Mouse (Mus musculus) left cerebral cortex, postnatal 10 days (tissue): ENCODE data around the gene Med18. TPM values are rescaled to one million over a fixed set of nuclear protein-coding genes. Genes with fewer than 3 reads are reported as not detected.
"Not testable (repeated sequence)": the region's sequence is repeated elsewhere in the genome, so short reads cannot be mapped to it uniquely, and the experiment has no call there.

Source experiments
- DNase-seq, 2 experiments: peaks; one replicate each; pipeline ENCODE4 v3.0.0; 2021 to 2022; ENCODE audit warnings: low spot score in 2 of 2, mixed read lengths in 1 of 2; ENCODE audit errors: extremely low spot score in 1 of 2
- intact Hi-C: fragments of 180-260 bp; cut with DNase I; formaldehyde crosslinking; loops from one replicate; pipeline ENCODE4 v1.15.1; 2025
- total RNA-seq, 2 experiments: library from RNA; stranded (reverse); gene quantifications; 2 replicates each; pipeline ENCODE4 v1.2.3; 2021

The Med18 gene
- total RNA-seq, 2 experiments from 2014 or later: 7.8 to 10.1 TPM

GRCm38 (mm10) chr4:132432717-132433372 is 30.9 kb downstream of the Med18 start:
- DNase-seq: no peak
- intact Hi-C loops: no loop called here

GRCm38 (mm10) chr4:132428022-132428542 is 35.6 kb downstream of the Med18 start:
- intact Hi-C loops: no loop called here
- no peak for DNase-seq

GRCm38 (mm10) chr4:132427493-132427892 is 36.2 kb downstream of the Med18 start:
- DNase-seq: no peak
- intact Hi-C loops: no loop called here

- intact Hi-C loops: no loop called here
Measured at GRCm38 (mm10) chr4:132426021-132426420, 37.7 kb downstream of the Med18 start.

GRCm38 (mm10) chr4:132424765-132425164 is 39.0 kb downstream of the Med18 start:
- DNase-seq: no peak
- intact Hi-C loops: loop anchor here (5.0 kb wide), 1 partner anchor 88 kb away; the partner anchor contains the start of gene Sesn2

More at GRCm38 (mm10) chr4:132426021-132426420, 37.7 kb downstream of the Med18 start:
- no peak for DNase-seq

- intact Hi-C loops: loop anchor here (5.0 kb wide), 1 partner anchor 90 kb away; the partner anchor contains the start of gene Sesn2
- peak; percentile 90 to 99 for DNase-seq
Measured at GRCm38 (mm10) chr4:132421923-132422782, 41.6 kb downstream of the Med18 start, which contains the start of gene Phactr4. Gene Phactr4, minus strand, starts transcription at chr4:132422489.

- intact Hi-C loops: loop anchor here (5.0 kb wide), 1 partner anchor 91 kb away; the partner anchor contains the start of gene Sesn2
- DNase-seq: no peak
Measured at GRCm38 (mm10) chr4:132421556-132421922, 42.2 kb downstream of the Med18 start.

- DNase-seq: no peak
- intact Hi-C loops: loop anchor here (5.0 kb wide), 1 partner anchor 92 kb away; the partner anchor contains the start of gene Sesn2
Measured at GRCm38 (mm10) chr4:132420471-132420870, 43.2 kb downstream of the Med18 start.

- intact Hi-C loops: loop anchor here (10.0 kb wide), 1 partner anchor 141 kb away; the partner anchor contains the start of gene Taf12
- no peak for DNase-seq
Measured at GRCm38 (mm10) chr4:132415966-132416365, 47.8 kb downstream of the Med18 start.

- not testable (repeated sequence) for DNase-seq
- intact Hi-C loops: loop anchor here (10.0 kb wide), 1 partner anchor 138 kb away; the partner anchor contains the start of gene Taf12
Measured at GRCm38 (mm10) chr4:132413257-132413656, 50.5 kb downstream of the Med18 start.

- intact Hi-C loops: loop anchor here (10.0 kb wide), 1 partner anchor 137 kb away; the partner anchor contains the start of gene Taf12
- peak in 1 of 2 experiments; percentile 41 for DNase-seq
Measured at GRCm38 (mm10) chr4:132411322-132412094, 52.2 kb downstream of the Med18 start.

- intact Hi-C loops: loop anchor here (10.0 kb wide), 1 partner anchor 135 kb away; the partner anchor contains the start of gene Taf12
- no peak for DNase-seq
Measured at GRCm38 (mm10) chr4:132409587-132410229, 54.0 kb downstream of the Med18 start.

Other genes with a start within 250 kb of the Med18 start
- gene Gmeb1, start 202.3 kb downstream of the Med18 start, total RNA-seq: 10 to 100 TPM; 26.2 to 29.3 TPM
- gene Taf12, start 189.5 kb downstream of the Med18 start, total RNA-seq: 10 to 100 TPM; 13.9 to 15.4 TPM
- gene Rab42, start 160.5 kb downstream of the Med18 start, total RNA-seq: 1 to 10 TPM in 1 of 2 experiments, under 1 TPM in 1; 0.79 to 1.3 TPM
- gene Trnau1ap, start 134.4 kb downstream of the Med18 start, total RNA-seq: 10 to 100 TPM; 24.6 TPM
- gene Rcc1, start 110.3 kb downstream of the Med18 start, total RNA-seq: 10 to 100 TPM; 14.7 to 14.9 TPM
- gene Phactr4, start 41.4 kb downstream of the Med18 start, total RNA-seq: 1 to 10 TPM; 7.7 to 8.5 TPM
- 10 to 100 TPM; 10.3 to 13.0 TPM for gene Sesn2, start 46.6 kb upstream of the Med18 start, total RNA-seq
- 100 to 1,000 TPM; 662 to 668 TPM for gene Atpif1, start 69.7 kb upstream of the Med18 start, total RNA-seq
- 10 to 100 TPM; 74.6 to 83.5 TPM for gene Dnajc8, start 71.6 kb upstream of the Med18 start, total RNA-seq
- gene Ptafr, start 100.1 kb upstream of the Med18 start, total RNA-seq: 1 to 10 TPM; 1.3 to 1.6 TPM
- 10 to 100 TPM; 22.1 to 23.8 TPM for gene Eya3, start 175.1 kb upstream of the Med18 start, total RNA-seq